Mouse (Mus musculus): Measurements from ENCODE around the gene Olfr851. TPM values are rescaled to one million over a fixed set of nuclear protein-coding genes. Genes with fewer than 3 reads are reported as not detected.

The Olfr851 gene
- not detected in 2 replicates for polyA plus RNA-seq (2016; fragmentation: Nextera tagmentation; extraction: Ambion mirVana)

GRCm38 (mm10) chr9:19492995-19493394, at the start of gene Olfr851:
TSS of gene Olfr851 (plus strand) at chr9:19493295.
- no peak within 1 kb of the TSS for H3K4me3 ChIP-seq
- DNase-seq (ENCODE audit: low spot score) = no peak

DNA sequence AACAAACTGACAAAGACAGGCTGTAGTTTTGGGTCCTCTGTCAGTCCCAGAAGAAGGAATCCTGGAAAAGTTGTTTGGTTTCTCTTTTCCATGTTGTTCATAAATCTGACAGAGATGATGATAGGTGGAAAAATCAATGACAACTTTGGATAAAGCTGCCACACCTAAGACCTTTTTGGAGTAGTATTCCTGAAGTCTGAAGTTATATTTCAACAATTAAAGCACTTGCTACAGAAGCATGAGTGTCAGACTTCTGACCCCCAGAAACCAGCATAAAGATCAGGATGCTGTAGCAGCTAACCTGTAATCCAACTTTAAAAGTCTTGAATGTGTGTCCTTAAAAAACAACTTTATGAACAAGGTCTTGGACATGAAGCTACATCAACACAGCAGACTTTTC, 14.9 kb upstream of the Olfr851 start, which contains the start of gene Olfr850:
TSS of gene Olfr850 (minus strand) at position 101 of the 400 bp plus-strand sequence.
- Histone ChIP-seq H3K27me3 (ENCODE audit: insufficient read depth, poor library complexity, severe bottlenecking) (no peaks in the 10 kb centered on the region), H3K36me3 (no peaks in the 10 kb centered on the region), H3K4me3 (no peak within 1 kb of the TSS), H3K4me1 (no peaks in the 10 kb centered on the region), H3K9me3 (no peaks in the 10 kb centered on the region), H3K27ac (no peak within 1 kb of the TSS)
- DNase-seq (ENCODE audit: low spot score) = no peak

More at GRCm38 (mm10) chr9:19492995-19493394, at the start of gene Olfr851:
- Histone ChIP-seq H3K36me3 (no peaks in the 10 kb centered on the region), H3K27me3 (ENCODE audit: insufficient read depth, poor library complexity, severe bottlenecking) (no peaks in the 10 kb centered on the region), H3K27ac (no peak within 1 kb of the TSS), H3K9me3 (peaks cover 16% of the 10 kb centered on the region), H3K4me1 (no peaks in the 10 kb centered on the region)

- peaks cover 11% of the 10 kb centered on the region; the same call in 1 of the 2 replicates for H3K9me3 ChIP-seq
- no peak within 1 kb of the TSS for H3K4me3 ChIP-seq
- 74% methylated on average over 1 of the region's 1 CpGs for WGBS
- H3K4me1 ChIP-seq = no peaks in the 10 kb centered on the region
- H3K36me3 ChIP-seq = no peaks in the 10 kb centered on the region
- H3K27me3 ChIP-seq (ENCODE audit: insufficient read depth, poor library complexity, severe bottlenecking) = no peaks in the 10 kb centered on the region
- no peak within 1 kb of the TSS for H3K27ac ChIP-seq
- no peak for DNase-seq (ENCODE audit: low spot score)
Measured at GRCm38 (mm10) chr9:19540976-19541375, 47.9 kb downstream of the Olfr851 start, which contains the start of gene Olfr853. TSS of gene Olfr853 (minus strand) at chr9:19541076.

Other genes with a start within 250 kb of the Olfr851 start
- gene Olfr843, start 241.3 kb upstream of the Olfr851 start, polyA plus RNA-seq (2016; fragmentation: Nextera tagmentation; extraction: Ambion mirVana) = not detected in 2 replicates
- not detected in 2 replicates for gene Olfr844, start 176.9 kb upstream of the Olfr851 start, polyA plus RNA-seq (2016; fragmentation: Nextera tagmentation; extraction: Ambion mirVana)
- gene Olfr845, start 156.8 kb upstream of the Olfr851 start, polyA plus RNA-seq (2016; fragmentation: Nextera tagmentation; extraction: Ambion mirVana) = not detected in 2 replicates
- not detected in 2 replicates for gene Olfr846, start 129.3 kb upstream of the Olfr851 start, polyA plus RNA-seq (2016; fragmentation: Nextera tagmentation; extraction: Ambion mirVana)
- not detected in 2 replicates for gene Olfr847, start 114.6 kb upstream of the Olfr851 start, polyA plus RNA-seq (2016; fragmentation: Nextera tagmentation; extraction: Ambion mirVana)
- not detected in 2 replicates for gene Olfr849, start 53.0 kb upstream of the Olfr851 start, polyA plus RNA-seq (2016; fragmentation: Nextera tagmentation; extraction: Ambion mirVana)
- not detected in 2 replicates for gene Olfr850, start 15.0 kb upstream of the Olfr851 start, polyA plus RNA-seq (2016; fragmentation: Nextera tagmentation; extraction: Ambion mirVana)
- gene Olfr853, start 47.8 kb downstream of the Olfr851 start, polyA plus RNA-seq (2016; fragmentation: Nextera tagmentation; extraction: Ambion mirVana) = not detected in 2 replicates
- gene Olfr854, start 74.1 kb downstream of the Olfr851 start, polyA plus RNA-seq (2016; fragmentation: Nextera tagmentation; extraction: Ambion mirVana) = not detected in 2 replicates
- gene Olfr855, start 89.3 kb downstream of the Olfr851 start, polyA plus RNA-seq (2016; fragmentation: Nextera tagmentation; extraction: Ambion mirVana) = not detected in 2 replicates
- gene Zfp317, start 128.8 kb downstream of the Olfr851 start, polyA plus RNA-seq (2016; fragmentation: Nextera tagmentation; extraction: Ambion mirVana) = 23.6 and 23.8 TPM in 2 replicates
- not detected in 2 replicates for gene Olfr857, start 216.1 kb downstream of the Olfr851 start, polyA plus RNA-seq (2016; fragmentation: Nextera tagmentation; extraction: Ambion mirVana)